Mouse (Mus musculus) olfactory bulb, adult 2 months (tissue): Measurements from ENCODE around the gene Galk1. TPM values are rescaled to one million over a fixed set of nuclear protein-coding genes. Genes with fewer than 3 reads are reported as not detected.
A peak's percentile ranks its signal among the peaks of the same experiment; 100 is the strongest.

Experiments used
- H3K27ac ChIP-seq: fragments of 200-500 bp; 2 replicates; pipeline ENCODE4 v1.5.1; 2012; ENCODE audit warnings: low read depth, low read length; ENCODE audit not compliant: insufficient read depth
- H3K4me1 ChIP-seq: fragments of 200-500 bp; 2 replicates; pipeline ENCODE4 v1.6.1; 2012; ENCODE audit warnings: low read length; ENCODE audit not compliant: control insufficient read depth, insufficient read depth
- H3K4me3 ChIP-seq: fragments of 200-500 bp; 2 replicates; pipeline ENCODE4 v1.5.1; 2012; ENCODE audit warnings: mild to moderate bottlenecking, low read depth, low read length, moderate library complexity; ENCODE audit not compliant: insufficient read depth
- CTCF ChIP-seq: fragments of 200-500 bp; IDR thresholded peaks from 2 replicates; pipeline ENCODE4 v1.5.1; 2012; ENCODE audit warnings: low read depth, mild to moderate bottlenecking, low read length, moderate library complexity; ENCODE audit not compliant: insufficient read depth
- POLR2A ChIP-seq: fragments of 200-500 bp; IDR thresholded peaks from 2 replicates; pipeline ENCODE4 v1.6.1; 2012; ENCODE audit warnings: mild to moderate bottlenecking, low read depth, low read length, moderate library complexity; ENCODE audit not compliant: insufficient read depth
- WGBS: fragments of 180-500 bp; shearing (Covaris S2); methylation state at CpG from one replicate; pipeline ENCODE4 v1.1.7; 2018; 5-methylcytosine and 5-hydroxymethylcytosine counted together
- polyA plus RNA-seq: library from polyadenylated mRNA; stranded (reverse); fragments of >200 nt; gene quantifications from 2 replicates; pipeline ENCODE4 v1.2.4, GENCODE M21; 2012; ENCODE audit warnings: low replicate concordance; ENCODE audit not compliant: missing spikeins, insufficient read depth, insufficient read length

Galk1 gene
- not detected in 2 replicates for polyA plus RNA-seq

DNA sequence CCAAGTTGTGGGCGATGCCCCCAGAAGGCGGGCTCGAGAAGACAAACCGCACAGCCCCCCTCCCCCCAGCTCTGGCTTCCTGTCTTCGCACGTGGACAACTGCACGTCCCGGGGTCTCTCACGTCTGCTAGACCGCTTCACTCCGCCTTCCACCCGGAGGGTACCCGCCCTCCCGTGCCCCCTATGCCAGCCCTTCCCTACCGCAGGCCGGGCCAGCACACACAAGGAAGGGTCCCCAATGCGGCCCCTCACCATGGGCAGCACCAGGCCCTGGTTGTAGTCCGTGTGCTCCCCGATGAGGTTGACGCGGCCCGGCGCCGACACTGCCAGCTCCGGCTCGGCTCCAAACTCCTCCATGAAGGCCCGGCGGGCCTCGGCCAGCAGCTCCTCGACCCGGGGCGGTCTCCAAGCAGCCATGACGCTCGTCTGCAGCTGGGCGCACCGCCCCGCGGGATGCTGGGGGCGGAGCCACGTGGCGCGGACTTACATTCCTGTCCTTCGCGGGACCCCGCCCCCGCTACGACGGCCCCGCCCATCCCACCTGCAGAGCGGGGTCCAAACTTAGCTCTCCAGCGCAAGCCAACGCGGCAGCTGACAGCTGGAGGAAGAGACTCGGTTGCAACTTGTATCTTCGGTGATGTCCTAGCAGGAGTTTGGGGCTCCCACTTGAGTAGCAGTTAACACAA, at the start of gene Galk1:
TSS of gene Galk1 (minus strand) at position 458 of the 686 bp plus-strand sequence.
- TF ChIP-seq POLR2A: peak; percentile 45; the same call in 1 of the 2 replicates
- TF ChIP-seq CTCF: no peak
- Histone ChIP-seq H3K4me1 (peaks cover 11% of the 10 kb centered on the region), H3K27ac (no peak within 1 kb of the TSS), H3K4me3 (peak within 1 kb of the TSS; percentile 56)
- WGBS: under 1% methylated on average over 55 of the region's 55 CpGs

DNA sequence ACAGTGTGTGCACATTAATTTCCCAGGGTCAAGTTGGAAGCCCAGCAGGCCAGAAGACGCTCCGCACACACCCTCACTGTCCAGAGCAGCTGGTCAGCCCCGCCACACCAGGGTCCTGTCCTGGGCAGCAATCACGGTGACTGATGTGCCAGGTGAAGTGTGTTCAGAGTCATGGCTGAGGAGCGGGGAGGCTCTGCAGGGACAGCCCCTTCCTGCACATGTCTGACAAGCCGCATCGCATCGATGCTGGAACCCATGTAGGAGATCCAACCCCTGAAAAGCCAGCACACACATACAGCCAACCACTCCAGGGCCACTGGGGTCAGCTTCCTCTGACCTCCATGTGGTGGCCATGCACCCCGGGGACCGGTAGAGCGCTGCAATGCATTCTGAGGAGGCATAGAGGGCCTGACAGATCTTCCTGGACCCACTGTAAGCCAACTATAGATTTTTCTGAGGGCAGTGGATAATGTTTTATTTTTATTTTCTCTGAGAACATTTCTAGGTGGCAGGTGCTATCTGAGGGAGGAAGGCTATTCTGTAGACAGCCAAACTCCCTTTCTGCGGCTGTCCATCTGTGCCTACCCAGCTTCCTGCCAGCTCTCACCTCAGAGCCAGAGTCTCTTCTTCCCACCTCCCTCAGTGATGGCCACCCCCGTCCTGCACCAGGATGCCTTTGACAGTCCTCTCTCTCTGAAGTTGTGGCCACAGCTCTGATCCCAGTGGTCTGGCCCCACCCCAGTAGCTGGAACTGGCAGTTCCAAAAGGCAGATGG, 49.3 kb upstream of the Galk1 start:
- Histone ChIP-seq H3K27ac (no peak overlapping the region), H3K4me3 (no peak overlapping the region), H3K4me1 (0 out of 2 replicates have a peak, but pooled peaks cover 4% of the 10 kb centered on the region)
- TF ChIP-seq CTCF (no peak), POLR2A (no peak)
- WGBS: 90% methylated on average over 13 of the region's 13 CpGs

DNA sequence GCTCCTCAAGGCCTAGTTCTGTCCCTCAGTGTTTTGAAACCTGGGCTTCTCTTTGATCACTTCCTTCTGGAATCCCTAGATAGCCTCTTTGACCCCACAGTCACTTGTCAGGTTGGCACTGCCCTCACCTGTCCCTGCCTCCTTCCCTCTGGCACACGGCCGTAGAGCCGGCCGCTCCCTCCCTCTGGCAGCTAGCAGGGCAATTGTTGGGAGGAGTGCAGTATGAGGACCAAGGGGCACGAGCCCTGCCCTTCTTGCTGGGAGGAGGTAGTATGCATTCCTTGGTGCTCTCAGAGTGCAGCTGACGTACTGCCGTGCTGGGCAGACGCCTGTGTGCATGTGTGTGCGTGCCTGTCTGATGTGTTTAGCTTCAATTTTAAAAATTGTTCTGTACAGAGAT, 48.1 kb upstream of the Galk1 start:
- Histone ChIP-seq H3K27ac (no peak overlapping the region), H3K4me3 (no peak overlapping the region), H3K4me1 (0 out of 2 replicates have a peak, but pooled peaks cover 4% of the 10 kb centered on the region)
- 91% methylated on average over 9 of the region's 9 CpGs for WGBS
- no peak for TF ChIP-seq POLR2A
- TF ChIP-seq CTCF: no peak

DNA sequence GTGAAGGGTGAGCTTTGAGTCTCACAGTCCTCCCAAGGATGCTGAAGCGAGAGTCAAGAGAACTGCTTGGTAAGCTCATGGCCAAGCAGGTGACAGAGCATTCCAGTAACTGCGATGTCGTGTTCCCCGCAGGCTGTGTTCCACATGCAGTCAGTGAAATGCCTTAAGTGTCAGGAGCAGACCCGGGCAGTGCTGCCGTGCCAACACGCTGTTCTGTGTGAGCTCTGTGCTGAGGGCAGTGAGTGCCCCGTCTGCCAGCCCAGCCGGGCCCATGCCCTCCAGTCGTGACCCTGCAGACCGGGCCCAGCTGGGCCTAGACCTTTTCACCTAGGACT, 47.1 kb upstream of the Galk1 start:
- no peak overlapping the region for H3K27ac ChIP-seq
- H3K4me1 ChIP-seq: 0 out of 2 replicates have a peak, but pooled peaks cover 4% of the 10 kb centered on the region
- 91% methylated on average over 11 of the region's 11 CpGs for WGBS
- H3K4me3 ChIP-seq: no peak overlapping the region
- TF ChIP-seq CTCF: no peak

DNA sequence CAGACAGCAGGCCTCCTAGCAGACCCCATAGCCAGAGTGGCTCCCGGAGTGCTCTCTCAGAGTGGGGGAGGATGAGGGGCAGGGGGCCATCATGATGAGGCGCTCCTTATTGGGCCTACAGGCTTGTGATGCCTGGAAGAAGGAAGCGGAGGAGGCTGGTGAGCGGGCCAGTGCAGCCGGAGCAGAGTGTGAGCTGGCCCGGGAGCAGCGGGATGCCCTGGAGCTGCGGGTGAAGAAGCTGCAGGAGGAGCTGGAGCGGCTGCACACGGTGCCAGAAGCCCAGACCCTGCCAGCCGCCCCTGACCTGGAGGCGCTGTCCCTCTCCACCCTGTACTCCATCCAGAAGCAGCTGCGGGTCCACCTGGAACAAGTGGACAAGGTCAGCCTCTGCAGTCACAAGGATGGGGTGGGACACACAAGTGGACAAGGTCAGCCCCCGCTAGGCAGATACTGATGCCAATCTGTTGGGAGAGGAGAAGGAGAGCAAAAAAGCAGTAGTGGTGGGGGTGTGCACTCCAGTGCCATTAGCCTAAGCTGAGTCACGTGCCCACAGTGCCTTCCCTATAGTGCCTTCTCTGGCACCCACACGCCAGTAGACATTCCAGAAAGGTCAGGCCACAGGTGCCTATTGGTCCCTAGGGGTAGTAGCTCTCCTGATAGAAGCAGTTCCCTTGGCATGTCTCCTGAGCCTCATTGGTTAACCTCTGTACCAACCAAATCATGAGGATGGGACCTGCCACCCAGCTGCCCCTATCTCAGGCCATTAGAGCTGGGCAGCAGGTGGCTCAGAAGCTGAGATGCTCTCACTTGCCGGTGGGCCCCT, 46.6 kb upstream of the Galk1 start:
- no peak overlapping the region for H3K27ac ChIP-seq
- WGBS: 86% methylated on average over 17 of the region's 17 CpGs
- TF ChIP-seq CTCF (no peak), POLR2A (no peak)
- H3K4me1 ChIP-seq: 0 out of 2 replicates have a peak, but pooled peaks cover 4% of the 10 kb centered on the region
- no peak overlapping the region for H3K4me3 ChIP-seq

DNA sequence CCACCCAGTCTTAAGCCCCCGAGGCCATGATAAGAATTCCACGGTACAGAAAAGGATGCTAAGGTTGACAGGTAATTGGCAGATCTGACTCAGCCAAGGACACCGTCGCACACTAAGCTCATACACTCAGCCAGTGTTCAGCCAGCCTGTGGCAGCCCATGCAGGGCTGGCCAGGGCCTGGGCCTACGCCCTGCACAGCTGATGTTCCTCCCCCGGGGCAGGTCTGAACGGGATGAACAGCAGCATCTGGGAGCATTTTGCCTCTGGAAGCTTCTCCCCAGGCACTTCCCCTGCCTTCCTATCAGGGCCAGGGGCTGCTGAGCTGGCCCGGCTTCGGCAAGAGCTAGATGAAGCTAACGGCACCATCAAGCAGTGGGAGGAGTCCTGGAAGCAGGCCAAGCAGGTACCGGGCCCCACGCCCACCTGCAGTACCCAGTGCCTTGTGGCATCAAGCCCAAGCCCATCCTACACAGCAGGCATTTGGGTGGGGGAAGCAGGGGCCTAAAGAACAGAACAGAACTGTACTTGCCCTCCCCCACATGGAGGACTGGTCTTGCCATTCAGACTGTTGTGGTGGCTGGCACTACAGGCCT, 45.6 kb upstream of the Galk1 start:
- Histone ChIP-seq H3K4me3 (no peak overlapping the region), H3K27ac (no peak overlapping the region), H3K4me1 (0 out of 2 replicates have a peak, but pooled peaks cover 4% of the 10 kb centered on the region)
- 60% methylated on average over 12 of the region's 12 CpGs for WGBS
- TF ChIP-seq CTCF: no peak
- TF ChIP-seq POLR2A: no peak

DNA sequence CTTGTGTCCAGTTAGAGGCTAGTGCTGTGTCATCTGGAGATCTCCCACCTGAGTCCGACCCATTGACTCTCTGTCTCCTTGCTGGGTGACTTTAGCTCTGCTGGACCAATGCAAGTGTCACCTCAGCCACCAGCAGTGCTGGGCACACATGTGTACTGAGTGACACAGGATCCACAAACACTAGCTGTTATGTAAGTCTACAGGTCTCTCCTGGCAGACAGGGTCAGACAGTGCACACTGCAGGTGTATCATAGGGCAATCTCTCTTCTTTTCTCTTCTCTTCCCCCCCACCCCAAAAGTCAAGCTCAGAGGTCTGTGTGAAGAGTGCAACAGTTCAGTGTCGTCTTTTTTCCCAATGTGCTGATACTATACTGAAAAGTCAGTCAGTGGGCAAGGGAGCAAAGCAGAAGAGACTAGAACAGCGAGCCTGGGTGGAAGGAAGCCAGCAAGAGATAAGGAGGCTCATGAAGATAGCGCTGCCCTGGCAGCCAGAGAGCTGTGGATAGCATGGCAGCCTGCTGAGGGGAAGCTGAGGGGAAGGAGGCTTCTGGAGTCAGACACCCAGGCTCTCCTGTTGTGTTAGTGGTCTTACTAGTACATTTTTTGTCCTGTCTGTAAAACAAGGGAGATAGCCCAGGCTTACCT, 44.8 kb upstream of the Galk1 start:
- 83% methylated on average over 4 of the region's 4 CpGs for WGBS
- TF ChIP-seq POLR2A: no peak
- no peak for TF ChIP-seq CTCF
- Histone ChIP-seq H3K4me1 (0 out of 2 replicates have a peak, but pooled peaks cover 4% of the 10 kb centered on the region), H3K4me3 (no peak overlapping the region), H3K27ac (no peak overlapping the region)

DNA sequence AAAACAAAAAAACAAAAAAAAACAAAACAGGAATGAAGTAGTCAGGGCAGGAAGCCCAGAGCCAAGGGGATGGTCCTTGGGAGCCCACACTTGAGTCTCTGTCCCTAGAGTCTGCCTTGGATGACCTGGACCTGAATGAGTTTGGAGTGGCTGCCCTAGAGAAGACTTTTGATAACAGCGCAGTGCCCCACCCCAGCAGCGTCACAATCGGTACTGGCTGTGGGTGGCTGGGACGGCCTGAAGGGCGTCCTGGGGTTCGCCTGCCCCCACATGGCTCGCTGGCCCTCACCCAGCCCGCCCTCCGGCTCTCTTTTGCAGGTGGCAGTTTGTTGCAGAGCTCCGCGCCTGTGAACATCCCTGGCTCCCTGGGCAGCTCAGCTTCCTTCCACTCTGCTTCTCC, 43.4 kb upstream of the Galk1 start:
- 0 out of 2 replicates have a peak, but pooled peaks cover 4% of the 10 kb centered on the region for H3K4me1 ChIP-seq
- H3K27ac ChIP-seq: no peak overlapping the region
- 88% methylated on average over 11 of the region's 11 CpGs for WGBS
- H3K4me3 ChIP-seq: no peak overlapping the region
- TF ChIP-seq CTCF: no peak
- TF ChIP-seq POLR2A: no peak
